Mouse (Mus musculus) E14TG2a.4 (cell line): ENCODE results near the gene Prr7.

Experiments used
- CTCF ChIP-seq: conservative IDR thresholded peaks from 2 replicates; pipeline ENCODE4 v1.5.1; 2014; ENCODE audit warnings: low read length
- NANOG ChIP-seq: IDR thresholded peaks from 2 replicates; pipeline ENCODE4 v1.6.1; 2014; ENCODE audit warnings: borderline replicate concordance, low read length, mixed read lengths
- POU5F1 ChIP-seq: IDR thresholded peaks from 2 replicates; pipeline ENCODE4 v1.6.1; 2014; ENCODE audit warnings: low read length, borderline replicate concordance

- TF ChIP-seq CTCF (no peak), POU5F1 (no peak), NANOG (no peak)
These were observed 31.0 kb downstream of the Prr7 start for GRCm38 (mm10) chr13:55494883-55495621.
